Mouse (Mus musculus) MN1 (cell line): ENCODE results near the gene Gcnt2.
A peak's percentile ranks its signal among the peaks of the same experiment; 100 is the strongest.
"Not testable (repeated sequence)": the region's sequence is repeated elsewhere in the genome, so short reads cannot be mapped to it uniquely, and the experiment has no call there.

ENCODE experiments used
- DNase-seq: peaks from one replicate; pipeline ENCODE4 v3.0.0-alpha.2; 2016; ENCODE audit warnings: low spot score

Gcnt2 gene

GRCm38 (mm10) chr13:40998537-40998936, 139.0 kb downstream of the Gcnt2 start:
- DNase-seq, result not testable (repeated sequence)

DNA sequence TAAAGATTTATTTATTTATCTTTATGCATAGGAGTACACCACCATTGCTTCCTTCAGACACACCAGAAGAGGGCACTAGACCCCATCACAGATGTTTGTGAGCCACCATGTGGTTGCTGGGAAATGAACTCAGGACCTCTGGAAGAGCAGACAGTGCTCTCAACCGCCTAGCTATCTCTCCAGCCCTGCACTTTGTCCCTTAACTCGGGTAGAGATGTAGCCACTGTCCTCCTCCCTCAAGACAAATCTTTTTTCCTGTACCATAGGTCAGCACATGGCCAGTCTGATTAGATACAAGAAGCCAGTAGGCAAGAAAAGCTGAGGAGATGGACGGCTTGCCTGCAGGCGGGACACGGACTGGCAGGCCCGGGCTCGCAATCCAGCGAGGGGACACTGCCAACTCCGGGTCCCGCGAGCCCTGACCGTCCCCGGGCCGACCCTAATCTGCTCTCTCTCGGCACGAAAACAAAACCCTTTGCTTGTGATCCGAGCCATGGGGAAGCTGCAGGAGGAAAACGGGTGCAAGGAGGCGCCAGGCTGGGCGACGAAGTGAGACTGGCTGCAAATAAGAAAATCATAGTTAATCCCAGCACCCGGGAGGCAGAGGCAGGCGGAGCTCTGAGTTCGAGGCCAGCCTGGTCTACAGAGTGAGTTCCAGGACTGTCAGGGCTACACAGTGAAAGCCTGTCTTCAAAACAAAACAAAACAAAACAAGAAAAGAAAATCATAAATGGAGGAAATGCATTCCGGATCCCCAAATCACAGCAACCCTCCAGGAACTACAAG, 140.8 kb downstream of the Gcnt2 start:
- DNase-seq, result peak; percentile 58

- DNase-seq, result peak; percentile 91
Measured at GRCm38 (mm10) chr13:41000926-41001639, 141.5 kb downstream of the Gcnt2 start, which contains the start of gene Pak1ip1. Gene Pak1ip1 (plus strand): TSS chr13:41001023.

GRCm38 (mm10) chr13:41002001-41002400, 142.4 kb downstream of the Gcnt2 start:
- no peak for DNase-seq

GRCm38 (mm10) chr13:41006244-41006643, 146.7 kb downstream of the Gcnt2 start:
- DNase-seq, result no peak

DNA sequence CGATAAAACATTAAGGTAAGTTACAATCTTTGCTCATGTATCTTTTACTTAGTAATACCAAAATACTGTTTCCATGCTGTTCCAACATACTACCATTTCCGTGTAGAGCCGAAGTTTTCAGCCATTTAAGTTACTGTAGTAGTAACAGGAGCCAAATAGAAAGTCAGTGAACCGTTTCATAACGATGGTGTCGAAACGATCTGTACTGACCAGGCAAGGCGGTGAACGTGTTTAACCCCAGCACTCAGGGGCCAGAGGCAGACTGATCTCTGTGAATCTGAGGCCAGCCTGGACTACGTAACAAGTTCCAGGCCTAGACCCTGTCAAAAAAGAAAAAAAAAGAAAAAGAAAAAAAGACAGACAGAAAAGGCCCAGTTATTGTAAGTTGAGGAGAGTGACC, 148.7 kb downstream of the Gcnt2 start:
- DNase-seq, result no peak

- no peak for DNase-seq
Measured at GRCm38 (mm10) chr13:41008946-41009345, 149.4 kb downstream of the Gcnt2 start.
